Mouse (Mus musculus) lung, embryonic 14.5 days (tissue): ENCODE measurements at regions not wholly inside any gene's neighbourhood (a gene's known extent, or its start where the extent isn't known, plus 50 kb on each side); places are given as distances from the start of the nearest gene placed in this dataset.

ENCODE experiments used
- ATAC-seq: fragments of 200-750 bp; cut with Nextera tagmentation; 2 replicates; pipeline ENCODE4 v1.8.0; 2017; ENCODE audit warnings: mild to moderate bottlenecking, moderate TSS enrichment, moderate library complexity; ENCODE audit not compliant: insufficient read depth
- DNase-seq: peaks from one replicate; pipeline ENCODE4 v3.0.0-alpha.2; 2015
- H3K27ac ChIP-seq: fragments of 300-500 bp; sonication (generic); 2 replicates; pipeline ENCODE4 v1.5.1; 2014; ENCODE audit warnings: low read depth, mild to moderate bottlenecking, moderate library complexity
- H3K27me3 ChIP-seq: fragments of 300-500 bp; sonication (generic); 2 replicates; pipeline ENCODE4 v1.6.1; 2014; ENCODE audit warnings: low read length, control low read depth; ENCODE audit not compliant: insufficient read depth
- H3K36me3 ChIP-seq: fragments of 300-500 bp; sonication (generic); 2 replicates; pipeline ENCODE4 v1.6.1; 2014; ENCODE audit warnings: control low read depth; ENCODE audit not compliant: insufficient read depth
- H3K4me1 ChIP-seq: fragments of 300-500 bp; sonication (generic); 2 replicates; pipeline ENCODE4 v1.6.1; 2014; ENCODE audit warnings: antibody characterized with exemption, control low read depth; ENCODE audit not compliant: insufficient read depth
- H3K4me2 ChIP-seq: fragments of 300-500 bp; sonication (generic); 2 replicates; pipeline ENCODE4 v1.6.1; 2014; ENCODE audit warnings: mild to moderate bottlenecking
- H3K4me3 ChIP-seq: fragments of 300-500 bp; sonication (generic); 2 replicates; pipeline ENCODE4 v1.5.1; 2014; ENCODE audit warnings: low read depth, low read length
- H3K9ac ChIP-seq: fragments of 300-500 bp; sonication (generic); 2 replicates; pipeline ENCODE4 v1.6.1; 2014
- H3K9me3 ChIP-seq: fragments of 300-500 bp; sonication (generic); 2 replicates; pipeline ENCODE4 v1.6.1; 2016; ENCODE audit warnings: low read depth, low read length, control low read depth
- CTCF ChIP-seq: IDR thresholded peaks from 2 replicates; pipeline ENCODE4 v1.5.1; 2016; ENCODE audit warnings: antibody characterized with exemption, low read depth
- WGBS: fragments of 180-500 bp; shearing (Covaris S2); extraction: QIAGEN DNeasy Blood & Tissue Kit; methylation state at CpG from one replicate; pipeline ENCODE4 v1.1.7; 2014; 5-methylcytosine and 5-hydroxymethylcytosine counted together

GRCm38 (mm10) chr17:64193055-64193454 is 138.7 kb downstream of the Pja2 start:
- no peak for TF ChIP-seq CTCF
- Histone ChIP-seq H3K9me3 (no peaks in the 10 kb centered on the region), H3K4me1 (no peaks in the 10 kb centered on the region), H3K27me3 (no peaks in the 10 kb centered on the region), H3K4me2 (no peak overlapping the region), H3K27ac (no peak overlapping the region), H3K4me3 (no peak overlapping the region), H3K9ac (no peak overlapping the region), H3K36me3 (no peaks in the 10 kb centered on the region)
- 86% methylated on average over 6 of the region's 6 CpGs for WGBS
- ATAC-seq (no peak), DNase-seq (no peak)
